9 mouse cellular contexts compared by ENCODE assay signal in the genomic region with DNA sequence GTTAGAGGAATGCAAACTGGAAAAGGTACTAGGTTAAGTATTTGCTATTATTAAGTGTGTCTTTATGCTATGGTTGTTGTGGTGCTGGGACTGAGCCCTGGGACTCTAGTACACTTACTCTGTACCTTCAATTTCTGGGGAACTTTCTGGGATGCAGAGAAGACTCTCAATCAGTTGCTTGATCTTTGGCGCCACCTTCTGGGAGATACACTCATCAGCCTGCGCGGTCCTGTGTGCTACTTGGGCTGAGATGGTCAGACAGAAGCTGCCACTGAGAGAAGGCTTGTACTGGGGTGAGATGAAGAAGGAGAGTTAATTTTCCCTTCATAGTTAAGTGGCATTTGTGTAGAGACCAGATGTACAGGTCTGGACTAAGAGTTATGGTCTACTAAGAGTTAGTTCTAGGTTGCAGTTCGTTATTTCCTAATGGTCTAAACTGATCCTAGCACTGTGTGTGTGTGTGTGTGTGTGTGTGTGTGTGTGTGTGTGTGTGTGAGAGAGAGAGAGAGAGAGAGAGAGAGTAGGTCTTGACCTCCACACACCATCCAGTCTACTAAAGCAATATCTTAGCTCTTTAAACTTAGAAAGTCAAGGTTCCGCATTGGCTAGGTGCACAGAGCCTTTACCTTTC. TPM values are rescaled to one million over a fixed set of nuclear protein-coding genes. Genes with fewer than 3 reads are reported as not detected.
A peak's percentile ranks its signal among the peaks of the same experiment; 100 is the strongest.
DNase-seq lines count a peak whose midpoint lies in the region; ATAC-seq and TF ChIP-seq lines count a peak whose summit lies in the region.
"Had no signal": no experiment of that assay in that cellular context is flagged by ENCODE, and none has a peak within 500 bp of the region (broad histone marks: within the 10 kb centered on the region; RNA-seq: fewer than 3 reads in every experiment).

No protein-coding gene starts in this region.

- H3K9me3 ChIP-seq in E14TG2a.4 (ENCODE audit: low read length), result no peaks in the 10 kb centered on the region
- no peaks in the 10 kb centered on the region for H3K9me3 ChIP-seq in forebrain, embryonic 12.5 days
- no peaks in the 10 kb centered on the region for H3K9me3 ChIP-seq in lung, embryonic 15.5 days

- ATAC-seq in forebrain, embryonic 12.5 days (ENCODE audit: low FRiP score), result peak; percentile 86
- ATAC-seq in lung, embryonic 15.5 days (ENCODE audit: borderline replicate concordance, extremely low read depth, low FRiP score, low TSS enrichment), result peak; percentile 64; the same call in 1 of the 2 replicates

- TF ChIP-seq CTCF in E14TG2a.4 (conservative IDR thresholded peaks at IDR 0.05; ENCODE audit: low read length), result peak; percentile 63

- no peak overlapping the region for H3K4me2 ChIP-seq in forebrain, embryonic 12.5 days
- no peak overlapping the region for H3K4me2 ChIP-seq in lung, embryonic 15.5 days

- no peak overlapping the region for H3K9ac ChIP-seq in forebrain, embryonic 12.5 days
- H3K9ac ChIP-seq in lung, embryonic 15.5 days, result no peak overlapping the region

- 40% methylated on average over 5 of the region's 5 CpGs for WGBS in forebrain, embryonic 12.5 days
- 37% methylated on average over 5 of the region's 5 CpGs for WGBS in lung, embryonic 15.5 days

- no peaks in the 10 kb centered on the region for H3K4me1 ChIP-seq in E14TG2a.4 (replicated peaks; ENCODE audit: low read depth, low read length)
- no peaks in the 10 kb centered on the region for H3K4me1 ChIP-seq in forebrain, embryonic 12.5 days
- H3K4me1 ChIP-seq in lung, embryonic 15.5 days, result no peaks in the 10 kb centered on the region

- peak; percentile 45 for DNase-seq in brain, embryonic 18.5 days (ENCODE audit: low read depth, low spot score)
- peak; percentile 80 for DNase-seq in heart, postnatal 4 days
- peak; percentile 56 to 91 for DNase-seq in layer of hippocampus, adult 18-20 months (ENCODE audit: low spot score in 2 of 2)
- peak; percentile 46 for DNase-seq in ovary, postnatal 10 days (ENCODE audit: low spot score)
- peak; percentile 60 for DNase-seq in thymus, postnatal 25 days

- no peak overlapping the region for H3K4me3 ChIP-seq in E14TG2a.4 (replicated peaks; ENCODE audit: low read length)
- H3K4me3 ChIP-seq in forebrain, embryonic 12.5 days (replicated peaks), result no peak overlapping the region
- H3K4me3 ChIP-seq in lung, embryonic 15.5 days, result no peak overlapping the region

- peaks cover 8% of the 10 kb centered on the region; the same call in 1 of the 2 replicates for H3K27me3 ChIP-seq in E14TG2a.4 (ENCODE audit: insufficient read depth, low read length)
- H3K27me3 ChIP-seq in forebrain, embryonic 12.5 days, result peaks cover 4% of the 10 kb centered on the region; the same call in 1 of the 2 replicates
- H3K27me3 ChIP-seq in lung, embryonic 15.5 days, result no peaks in the 10 kb centered on the region; the same call in 1 of the 2 replicates

- no peak overlapping the region for H3K27ac ChIP-seq in forebrain, embryonic 12.5 days
- no peak overlapping the region for H3K27ac ChIP-seq in lung, embryonic 15.5 days

- H3K36me3 ChIP-seq in E14TG2a.4 (ENCODE audit: insufficient read depth, low read length), result no peaks in the 10 kb centered on the region
- H3K36me3 ChIP-seq in forebrain, embryonic 12.5 days (replicated peaks), result no peaks in the 10 kb centered on the region
- H3K36me3 ChIP-seq in lung, embryonic 15.5 days, result no peaks in the 10 kb centered on the region

RNA-seq across cellular contexts. Expression of a gene that starts 0.8 kb away (rescaled TPM):
- polyA plus RNA-seq in forebrain, embryonic 12.5 days (2016; fragmentation: Nextera tagmentation; extraction: Ambion mirVana), result not detected in 2 replicates
- total RNA-seq in heart, postnatal 4 days (2021), result not detected
- total RNA-seq in layer of hippocampus, adult 18-20 months (2021), result under 1 TPM in 1 of 2 experiments, not detected in 1; 0.25 TPM
- polyA plus RNA-seq in lung, embryonic 15.5 days (2015; fragmentation: Nextera tagmentation; extraction: Ambion mirVana), result 0.11 and 0.16 TPM in 2 replicates
- polyA plus RNA-seq: heart, embryonic 14.5 days had no signal

RNA-seq across cellular contexts. Expression of a gene that starts 15.8 kb away (rescaled TPM):
- polyA plus RNA-seq in forebrain, embryonic 12.5 days (2016; fragmentation: Nextera tagmentation; extraction: Ambion mirVana), result 4.4 and 5.2 TPM in 2 replicates
- total RNA-seq in heart, postnatal 4 days (2021), result 10 to 100 TPM in 1 of 2 experiments, 1 to 10 TPM in 1; 6.8 to 10.4 TPM
- not detected for total RNA-seq in layer of hippocampus, adult 18-20 months (2021)
- polyA plus RNA-seq in lung, embryonic 15.5 days (2015; fragmentation: Nextera tagmentation; extraction: Ambion mirVana), result 20.9 and 28.2 TPM in 2 replicates

RNA-seq across cellular contexts. Expression of a gene that starts 40.3 kb away (rescaled TPM):
- 20.1 and 22.2 TPM in 2 replicates for polyA plus RNA-seq in forebrain, embryonic 12.5 days (2016; fragmentation: Nextera tagmentation; extraction: Ambion mirVana)
- total RNA-seq in heart, postnatal 4 days (2021), result 10 to 100 TPM; 72.1 to 75.9 TPM
- total RNA-seq in layer of hippocampus, adult 18-20 months (2021), result 10 to 100 TPM; 23.5 to 24.6 TPM
- 148 and 158 TPM in 2 replicates for polyA plus RNA-seq in lung, embryonic 15.5 days (2015; fragmentation: Nextera tagmentation; extraction: Ambion mirVana)

RNA-seq across cellular contexts. Expression of a gene that starts 42.5 kb away (rescaled TPM):
- 2.6 and 3.8 TPM in 2 replicates for polyA plus RNA-seq in forebrain, embryonic 12.5 days (2016; fragmentation: Nextera tagmentation; extraction: Ambion mirVana)
- total RNA-seq in heart, postnatal 4 days (2021), result 10 to 100 TPM in 1 of 2 experiments, 1 to 10 TPM in 1; 8.1 to 14.6 TPM
- total RNA-seq in layer of hippocampus, adult 18-20 months (2021), result not detected
- 10.8 and 13.2 TPM in 2 replicates for polyA plus RNA-seq in lung, embryonic 15.5 days (2015; fragmentation: Nextera tagmentation; extraction: Ambion mirVana)

RNA-seq across cellular contexts. Expression of a gene that starts 44.7 kb away (rescaled TPM):
- 0.56 TPM in 1 of 2 replicates, not detected in the other for polyA plus RNA-seq in forebrain, embryonic 12.5 days (2016; fragmentation: Nextera tagmentation; extraction: Ambion mirVana)
- total RNA-seq in heart, postnatal 4 days (2021), result not detected
- total RNA-seq in layer of hippocampus, adult 18-20 months (2021), result 1 to 10 TPM in 1 of 2 experiments, not detected in 1; 1.5 TPM
- polyA plus RNA-seq in lung, embryonic 15.5 days (2015; fragmentation: Nextera tagmentation; extraction: Ambion mirVana), result not detected in 2 replicates
- polyA plus RNA-seq: heart, embryonic 14.5 days had no signal

Comparison
In these comparisons a context has a peak if more than half of its experiments do, and no peak if none do; other contexts are left out.
1. RNA of a gene that starts 15.8 kb away (total RNA-seq): 6.8 to 10.4 TPM in heart, postnatal 4 days; not detected in layer of hippocampus, adult 18-20 months; every median in the first group is over 4 times any median in the second.
2. Peak in every context shown above with its lines, with median percentiles within 50 percentile points of each other: DNase-seq.